Mouse (Mus musculus): ENCODE results near the gene Vav2.

Gene Vav2

DNA sequence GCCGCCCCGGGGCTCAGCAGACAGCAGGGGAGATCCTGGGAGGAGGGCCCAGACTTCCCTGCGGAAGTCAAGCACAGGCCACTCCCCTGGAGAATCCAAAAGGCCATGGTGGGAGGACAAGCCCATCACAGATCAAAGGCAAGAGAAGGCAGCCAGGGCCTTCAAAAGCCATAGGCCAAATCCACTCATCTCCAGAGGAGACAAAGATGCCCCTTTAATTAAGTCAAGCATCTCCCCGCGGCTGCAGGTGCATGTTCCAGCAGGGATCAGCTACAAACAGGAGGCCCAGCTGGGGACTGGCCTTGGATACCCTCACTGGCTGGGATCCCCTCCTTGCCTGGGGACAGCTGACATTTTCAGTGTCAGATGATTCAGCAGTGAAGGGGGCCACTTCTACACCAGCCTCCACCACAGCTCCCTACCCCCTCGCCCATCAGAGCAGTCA, 105.4 kb downstream of the Vav2 start:
- no peak for DNase-seq (ENCODE audit: inconsistent ontology term)

DNA sequence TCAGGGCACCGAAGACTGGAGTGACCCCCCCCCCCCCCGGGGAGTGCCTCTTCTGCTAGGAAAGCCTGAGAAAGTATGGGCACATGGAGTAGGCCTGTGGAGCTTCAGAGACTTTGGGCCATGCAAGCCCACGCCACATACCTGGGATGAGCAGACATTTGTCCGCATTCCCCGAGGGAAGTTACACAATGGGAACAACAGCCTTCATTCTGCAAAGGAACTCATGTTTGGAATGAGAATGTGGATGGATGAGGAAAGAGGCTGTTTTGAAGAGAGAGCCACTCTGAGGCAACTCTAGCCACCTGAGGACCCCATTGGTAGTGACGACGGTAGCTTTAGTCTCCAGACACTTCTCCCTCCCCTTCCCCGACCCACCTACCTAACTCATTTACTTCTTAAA, 106.0 kb downstream of the Vav2 start:
- DNase-seq (ENCODE audit: inconsistent ontology term): peak; percentile 51

- peak; percentile 97 for DNase-seq (ENCODE audit: inconsistent ontology term)
Observed at GRCm38 (mm10) chr2:27318606-27319005, 108.2 kb downstream of the Vav2 start.

DNA sequence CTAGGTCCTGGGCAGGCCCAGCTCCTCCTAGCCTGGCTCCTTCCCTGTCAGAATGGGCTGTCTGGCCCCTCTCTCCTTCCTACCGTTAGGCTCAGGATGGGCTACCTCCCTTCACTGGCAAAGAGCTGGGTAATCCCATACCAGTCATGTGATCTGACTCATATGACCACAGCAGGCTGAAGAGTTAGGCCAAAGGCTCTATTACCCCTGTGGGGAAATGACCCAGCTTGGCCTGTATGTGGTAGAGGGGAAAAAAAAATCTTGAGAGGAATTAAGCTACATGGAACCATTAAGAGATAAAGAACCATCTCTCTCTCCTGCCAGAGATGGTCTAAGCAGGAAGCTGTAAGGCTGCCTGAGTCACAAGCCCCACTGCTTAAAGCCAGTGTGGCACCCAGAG, 108.6 kb downstream of the Vav2 start:
- peak; percentile 74 for DNase-seq (ENCODE audit: inconsistent ontology term)

GRCm38 (mm10) chr2:27316167-27316566, 110.7 kb downstream of the Vav2 start:
- no peak for DNase-seq (ENCODE audit: inconsistent ontology term)

DNA sequence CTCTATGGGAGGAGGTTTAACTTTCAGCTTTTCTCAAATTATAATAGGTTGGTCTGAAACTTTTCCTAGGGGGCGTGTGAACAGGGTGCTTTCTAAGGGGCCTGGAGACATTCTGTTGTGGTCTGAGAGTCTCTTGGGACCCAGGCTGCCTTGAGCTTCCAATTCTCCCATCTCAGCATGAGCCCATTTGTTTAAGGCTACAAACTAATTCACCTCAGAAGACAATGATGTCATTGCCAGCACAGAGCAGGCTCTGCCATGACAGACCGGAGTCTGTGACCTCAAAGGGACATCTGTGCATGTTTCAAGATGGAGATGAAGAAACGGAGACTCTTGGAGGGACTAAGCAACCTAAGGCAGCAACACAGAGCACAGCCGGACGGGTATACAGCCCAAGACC, 112.6 kb downstream of the Vav2 start:
- DNase-seq (ENCODE audit: inconsistent ontology term): no peak

GRCm38 (mm10) chr2:27312500-27312899, 114.3 kb downstream of the Vav2 start:
- no peak for DNase-seq (ENCODE audit: inconsistent ontology term)

GRCm38 (mm10) chr2:27311606-27312005, 115.2 kb downstream of the Vav2 start:
- DNase-seq (ENCODE audit: inconsistent ontology term): no peak

DNA sequence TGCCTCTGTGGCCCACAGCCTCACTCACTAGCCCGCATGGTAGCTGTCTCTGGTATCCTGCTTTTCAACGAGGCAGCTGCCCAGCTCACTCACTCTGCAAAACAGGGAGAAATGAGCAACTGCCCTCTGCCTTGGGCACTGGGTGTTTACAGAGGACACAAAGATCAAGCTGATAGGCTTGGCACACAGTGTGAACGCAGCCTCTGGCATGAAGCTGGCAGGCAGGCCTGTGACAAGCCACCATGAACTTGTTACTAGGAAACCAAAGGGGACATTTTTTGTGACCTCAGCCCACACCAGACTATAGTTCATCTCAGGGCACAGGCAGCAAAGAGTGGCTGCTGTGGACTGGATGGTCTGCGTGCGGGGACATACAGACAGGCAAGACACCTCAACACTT, 115.9 kb downstream of the Vav2 start:
- peak; percentile 65 for DNase-seq (ENCODE audit: inconsistent ontology term)

DNA sequence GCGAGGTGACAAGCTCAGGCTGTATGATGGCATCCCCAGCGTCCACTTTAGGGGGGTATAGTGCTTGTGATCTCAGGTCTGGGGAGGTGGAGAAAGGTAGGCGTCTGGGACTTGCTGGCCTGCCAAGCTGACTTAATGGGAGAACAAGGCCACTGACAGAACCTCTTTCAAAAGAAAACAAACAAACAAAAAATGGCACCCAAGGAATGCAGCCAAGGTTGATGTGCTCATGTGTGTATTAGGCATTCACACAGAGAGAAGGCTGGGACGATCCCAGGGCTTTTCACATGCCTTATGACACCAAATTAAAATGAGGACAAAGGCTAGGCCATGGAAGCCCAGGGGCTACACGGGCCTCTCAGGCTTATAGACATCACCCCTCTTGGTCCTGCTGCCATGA, 116.6 kb downstream of the Vav2 start:
- no peak for DNase-seq (ENCODE audit: inconsistent ontology term)

DNA sequence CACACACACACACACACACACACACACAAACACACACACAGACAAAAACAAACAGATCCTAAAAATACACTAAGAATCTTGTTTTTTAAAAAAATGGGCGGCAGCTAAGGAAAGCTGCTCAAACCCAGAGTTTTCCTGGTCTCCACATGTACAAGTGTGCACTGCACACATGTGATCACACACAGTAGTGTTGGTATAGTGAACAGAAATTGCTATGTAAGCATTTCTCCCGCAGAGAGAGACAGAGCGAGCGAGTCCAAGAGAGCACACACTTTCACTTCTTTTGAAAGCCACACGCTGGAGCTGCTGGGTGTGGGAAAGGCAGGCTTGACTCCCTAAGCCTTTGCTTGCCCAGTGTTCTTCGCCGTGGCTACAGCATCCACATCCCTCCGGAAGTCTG, 120.2 kb downstream of the Vav2 start:
- no peak for DNase-seq (ENCODE audit: inconsistent ontology term)

DNA sequence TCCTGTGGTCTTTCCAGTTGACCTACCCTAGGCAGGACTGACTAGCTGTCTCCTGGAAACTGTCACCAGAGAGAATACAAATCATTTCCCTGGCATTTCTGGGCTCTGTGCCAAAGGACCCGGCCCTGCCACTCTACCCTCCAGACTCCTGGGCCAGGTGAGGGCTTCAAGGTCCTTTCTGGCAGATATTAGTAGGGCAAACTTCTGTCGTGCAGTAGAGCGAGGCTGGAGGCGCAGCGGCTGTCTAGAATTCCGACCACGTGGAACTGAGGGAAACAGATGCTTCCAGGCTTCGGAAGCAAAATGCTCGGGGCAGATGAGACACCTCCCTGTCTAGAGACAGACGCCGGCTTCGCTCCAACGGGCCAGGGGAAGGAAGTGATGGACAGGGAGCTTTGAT, 122.1 kb downstream of the Vav2 start:
- peak; percentile 54 for DNase-seq (ENCODE audit: inconsistent ontology term)

DNA sequence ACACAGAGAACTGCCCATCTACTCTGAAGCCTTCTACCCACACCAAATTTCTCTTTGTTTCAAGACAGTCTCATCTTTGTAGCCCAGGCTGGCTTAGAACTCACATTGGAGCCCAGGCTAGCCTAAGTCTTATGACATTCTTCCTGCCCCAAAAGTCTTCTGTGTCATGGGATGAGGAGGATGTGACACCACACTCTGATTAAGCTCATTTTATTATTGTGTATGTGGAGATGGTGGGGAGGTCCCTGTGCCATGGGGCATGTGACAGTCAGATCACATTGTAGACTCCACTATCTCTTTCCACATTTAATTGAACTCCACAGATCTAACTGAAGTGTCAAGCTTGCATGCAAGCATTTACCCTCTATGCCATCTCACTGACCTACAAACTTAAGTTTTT, 122.8 kb downstream of the Vav2 start:
- no peak for DNase-seq (ENCODE audit: inconsistent ontology term)

GRCm38 (mm10) chr2:27301444-27302111, 125.3 kb downstream of the Vav2 start:
- no peak for DNase-seq (ENCODE audit: inconsistent ontology term)

DNA sequence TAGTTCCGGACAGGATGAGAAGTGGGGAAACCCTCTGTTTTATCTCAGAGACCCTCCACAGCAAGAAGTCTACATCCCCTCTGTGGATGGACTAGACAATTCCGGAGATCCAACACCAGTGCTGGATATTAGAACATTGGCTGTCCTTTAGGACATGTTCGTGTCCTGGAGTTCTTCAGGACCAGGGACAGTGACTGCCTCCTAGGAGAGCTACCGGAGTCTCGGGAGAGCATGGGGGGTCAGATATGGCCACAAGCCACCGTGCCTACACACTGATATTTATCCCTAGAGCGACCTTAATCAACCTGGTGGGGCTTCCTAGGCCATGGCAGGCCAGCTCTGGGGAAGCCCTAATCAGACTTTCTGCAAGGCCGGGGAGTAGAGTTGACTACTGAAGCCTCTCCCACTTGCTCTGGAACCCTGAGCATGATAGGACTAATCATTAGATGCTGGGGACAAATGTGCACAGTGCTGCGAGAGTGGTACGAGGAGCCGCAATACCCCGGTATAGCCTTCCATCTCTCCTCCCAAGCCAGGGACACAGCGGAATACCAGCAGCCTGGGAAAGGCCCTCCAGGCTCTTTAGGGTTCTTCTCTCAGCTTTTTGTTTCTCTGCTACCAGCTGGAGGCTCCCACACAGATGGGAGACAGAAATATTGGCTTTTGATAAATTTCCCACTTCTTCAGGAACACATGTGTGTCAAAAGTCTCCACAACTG, 125.9 kb downstream of the Vav2 start:
- no peak for DNase-seq (ENCODE audit: inconsistent ontology term)

DNA sequence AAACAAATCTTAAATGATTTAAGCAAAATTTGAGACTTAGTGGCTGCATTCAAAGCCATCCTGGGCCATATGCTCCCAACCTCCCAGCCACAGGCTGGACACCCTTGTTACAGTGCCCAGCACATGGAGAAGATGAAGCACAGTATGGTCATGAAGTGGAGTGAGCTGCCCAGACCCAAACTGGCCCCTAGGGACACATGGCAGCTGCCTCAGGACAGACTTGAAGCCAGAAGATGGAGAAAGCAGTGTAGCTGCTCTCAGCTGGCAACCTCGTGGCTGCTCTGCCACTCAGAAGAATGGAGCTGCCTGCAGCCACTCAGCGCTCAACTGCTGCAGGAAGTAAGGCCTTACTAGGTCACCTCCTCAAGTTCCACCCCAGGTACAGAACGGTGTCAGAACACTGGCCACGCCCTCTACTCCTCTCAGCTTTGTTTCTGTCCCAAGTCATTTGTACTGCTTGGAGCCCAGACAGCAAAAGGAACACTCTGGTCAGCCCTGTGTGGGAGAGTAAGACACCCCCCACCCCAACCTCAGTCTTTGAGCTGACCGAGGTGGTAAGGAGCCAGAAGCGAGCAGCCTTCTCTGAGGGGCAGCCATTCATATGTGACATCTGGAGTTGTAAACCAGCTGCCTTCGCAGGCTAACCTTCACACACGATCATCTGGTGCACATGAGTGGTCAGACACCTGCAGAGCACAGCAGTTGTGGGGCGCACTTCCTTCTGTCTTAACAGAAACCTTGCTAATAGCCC, 130.0 kb downstream of the Vav2 start:
- DNase-seq (ENCODE audit: inconsistent ontology term): no peak

GRCm38 (mm10) chr2:27294777-27295176, 132.1 kb downstream of the Vav2 start:
- no peak for DNase-seq (ENCODE audit: inconsistent ontology term)

DNA sequence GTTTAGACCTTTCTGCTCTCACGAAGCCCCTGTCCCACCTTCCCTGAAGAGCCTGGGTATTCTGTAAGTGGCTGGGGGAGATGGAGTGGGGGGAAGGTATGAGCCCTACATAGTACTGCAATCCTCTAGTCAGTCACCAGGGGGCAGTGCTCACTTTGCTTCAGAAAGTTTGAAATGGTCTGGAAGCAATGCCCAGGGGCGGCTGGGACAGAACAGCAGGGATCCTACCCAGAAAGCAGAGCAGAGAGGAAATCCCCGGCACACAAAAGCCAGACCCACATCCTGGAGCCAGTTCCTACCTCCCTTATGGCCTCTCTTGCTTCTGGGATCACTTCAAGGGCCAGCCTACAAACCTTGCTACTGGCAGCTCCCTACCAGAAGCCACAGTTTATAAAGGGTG, 137.8 kb downstream of the Vav2 start:
- DNase-seq (ENCODE audit: inconsistent ontology term): peak; percentile 89

DNA sequence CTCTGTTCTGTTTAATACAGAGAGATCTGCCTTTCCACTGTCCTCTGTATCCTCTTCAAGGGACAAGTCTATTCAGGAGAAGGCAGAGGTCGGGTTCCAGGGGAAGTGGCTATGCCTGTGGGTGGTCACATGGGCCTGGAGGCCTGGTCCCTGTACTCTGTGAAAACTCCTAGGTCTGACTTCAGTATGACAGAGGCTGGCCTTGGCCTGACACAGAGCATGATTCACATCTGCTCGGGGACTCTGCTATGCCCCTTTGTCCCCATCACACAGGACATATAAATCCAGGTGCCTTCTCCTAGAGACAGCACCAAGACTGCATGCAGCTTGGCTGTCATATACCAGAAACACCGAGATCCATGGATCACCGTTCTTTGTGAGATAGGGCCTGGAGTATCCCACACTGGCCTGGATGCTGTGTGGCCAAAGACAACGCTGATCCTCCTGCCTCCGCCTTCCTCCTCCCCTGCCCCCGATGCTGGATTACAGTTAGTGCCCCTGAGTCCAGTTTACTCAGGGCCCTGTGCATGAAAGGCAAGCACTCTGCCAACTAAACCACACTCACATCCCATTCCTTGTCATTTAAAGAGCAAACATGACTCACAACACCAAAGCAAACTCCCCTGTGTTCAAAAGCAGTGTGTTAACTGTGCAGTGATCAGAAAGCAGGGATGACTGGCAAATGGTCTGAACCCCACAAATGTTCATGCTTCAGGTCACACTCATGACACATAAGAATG, 139.7 kb downstream of the Vav2 start:
- peak; percentile 46 for DNase-seq (ENCODE audit: inconsistent ontology term)

DNA sequence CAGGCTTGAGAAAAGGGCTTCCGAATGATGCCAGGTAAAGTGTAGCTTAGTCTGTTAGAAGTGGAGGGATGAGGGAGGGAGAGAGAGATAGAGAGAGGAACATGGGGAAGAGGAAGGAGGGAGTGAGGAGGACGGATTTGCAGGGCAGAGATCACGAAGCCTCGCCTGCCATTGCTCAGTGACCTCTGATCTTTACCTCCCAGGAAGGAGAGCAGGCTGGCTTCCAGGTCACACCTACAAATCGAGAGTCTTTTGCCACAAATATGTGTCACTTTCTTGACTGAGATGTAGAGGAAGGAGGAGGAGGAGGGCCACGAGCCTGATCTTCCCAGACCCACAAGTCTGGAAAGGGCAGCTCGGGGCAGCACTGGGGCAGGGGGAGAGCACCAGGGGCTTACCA, 142.4 kb downstream of the Vav2 start:
- DNase-seq (ENCODE audit: inconsistent ontology term): no peak

DNA sequence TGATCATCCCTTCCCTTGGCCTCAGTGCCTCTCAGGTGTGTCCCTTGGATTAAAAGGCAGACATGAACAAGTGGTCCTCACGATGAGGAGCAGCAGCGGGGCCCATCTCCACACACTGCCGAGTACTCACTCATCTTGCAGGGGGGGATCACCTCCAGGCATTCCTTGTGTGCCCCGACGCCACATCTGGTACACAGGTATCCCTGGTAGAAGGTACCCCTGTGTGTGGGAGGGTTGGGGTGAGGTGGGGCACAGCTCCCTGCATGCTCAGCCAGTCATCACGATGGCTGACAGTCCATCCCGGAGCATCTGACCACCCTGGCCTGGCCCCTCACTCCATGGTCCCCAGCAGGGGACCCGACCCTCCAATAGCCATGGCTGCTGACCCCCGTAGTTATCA, 145.1 kb downstream of the Vav2 start:
- DNase-seq (ENCODE audit: inconsistent ontology term): no peak
